Mouse (Mus musculus) midbrain, embryonic 13.5 days (tissue): Measurements from ENCODE around the gene 4931409K22Rik. TPM values are rescaled to one million over a fixed set of nuclear protein-coding genes. Genes with fewer than 3 reads are reported as not detected.
A peak's percentile ranks its signal among the peaks of the same experiment; 100 is the strongest.
"Not testable (repeated sequence)": the region's sequence is repeated elsewhere in the genome, so short reads cannot be mapped to it uniquely, and the experiment has no call there.

Source experiments
- ATAC-seq: fragments of 200-750 bp; cut with Nextera tagmentation; 2 replicates; pipeline ENCODE4 v1.8.0; 2017; ENCODE audit warnings: mild to moderate bottlenecking, moderate TSS enrichment, moderate library complexity
- H3K27ac ChIP-seq: fragments of 300-500 bp; sonication (generic); 2 replicates; pipeline ENCODE4 v1.5.1; 2015; ENCODE audit warnings: inconsistent platforms, mild to moderate bottlenecking, moderate library complexity
- H3K27me3 ChIP-seq: fragments of 300-500 bp; sonication (generic); 2 replicates; pipeline ENCODE4 v1.6.1; 2015; ENCODE audit warnings: mild to moderate bottlenecking, inconsistent platforms
- H3K36me3 ChIP-seq: fragments of 300-500 bp; sonication (generic); 2 replicates; pipeline ENCODE4 v1.6.1; 2015; ENCODE audit warnings: mild to moderate bottlenecking, inconsistent platforms
- H3K4me1 ChIP-seq: fragments of 300-500 bp; sonication (generic); replicated peaks from 2 replicates; pipeline ENCODE4 v1.6.1; 2015; ENCODE audit warnings: inconsistent platforms
- H3K4me2 ChIP-seq: fragments of 300-500 bp; sonication (generic); replicated peaks from 2 replicates; pipeline ENCODE4 v1.6.1; 2015; ENCODE audit warnings: moderate library complexity, mild to moderate bottlenecking, inconsistent platforms
- H3K4me3 ChIP-seq: fragments of 300-500 bp; sonication (generic); replicated peaks from 2 replicates; pipeline ENCODE4 v1.5.1; 2015; ENCODE audit warnings: mild to moderate bottlenecking, inconsistent platforms
- H3K9ac ChIP-seq: fragments of 300-500 bp; sonication (generic); replicated peaks from 2 replicates; pipeline ENCODE4 v1.6.1; 2015; ENCODE audit warnings: mild to moderate bottlenecking, inconsistent platforms
- H3K9me3 ChIP-seq: fragments of 300-500 bp; sonication (generic); 2 replicates; pipeline ENCODE4 v1.6.1; 2016; ENCODE audit warnings: mild to moderate bottlenecking, inconsistent platforms
- WGBS: fragments of 180-500 bp; shearing (Covaris S2); methylation state at CpG from one replicate; pipeline ENCODE4 v1.1.7; 2015; 5-methylcytosine and 5-hydroxymethylcytosine counted together
- polyA plus RNA-seq: library from polyadenylated mRNA; unstranded; fragments of >200 nt; fragmentation: Nextera tagmentation; extraction: Ambion mirVana; gene quantifications from 2 replicates; pipeline ENCODE4 v1.2.1, GENCODE M21; 2015

The 4931409K22Rik gene
- polyA plus RNA-seq, 1 experiment from 2014 or later, result 0.07 TPM

DNA sequence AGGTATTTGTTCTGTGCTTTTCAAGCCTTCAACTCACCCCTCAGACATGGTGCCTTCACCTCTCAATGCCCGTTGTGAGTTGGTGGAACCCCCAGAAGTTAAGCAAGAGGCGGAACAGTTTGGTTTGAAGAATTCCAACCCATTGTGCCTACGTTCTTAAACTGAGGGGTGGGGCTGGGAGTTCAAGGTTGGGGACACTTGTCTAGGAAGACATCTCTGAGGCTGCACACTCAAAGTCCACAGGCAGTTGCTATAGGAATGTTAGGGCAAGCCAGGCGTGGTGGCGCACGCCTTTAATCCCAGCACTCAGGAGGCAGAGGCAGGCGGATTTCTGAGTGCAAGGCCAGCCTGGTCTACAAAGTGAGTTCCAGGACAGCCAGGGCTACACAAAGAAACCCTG lies 1.3 kb downstream of the 4931409K22Rik start:
- H3K27ac ChIP-seq, H3K9me3 ChIP-seq, H3K9ac ChIP-seq, H3K4me3 ChIP-seq, ATAC-seq, H3K4me2 ChIP-seq, H3K36me3 ChIP-seq, H3K27me3 ChIP-seq: not testable (repeated sequence)
- 93% methylated on average over 7 of the region's 7 CpGs for WGBS
- H3K4me1 ChIP-seq, result peaks cover 14% of the 10 kb centered on the region

DNA sequence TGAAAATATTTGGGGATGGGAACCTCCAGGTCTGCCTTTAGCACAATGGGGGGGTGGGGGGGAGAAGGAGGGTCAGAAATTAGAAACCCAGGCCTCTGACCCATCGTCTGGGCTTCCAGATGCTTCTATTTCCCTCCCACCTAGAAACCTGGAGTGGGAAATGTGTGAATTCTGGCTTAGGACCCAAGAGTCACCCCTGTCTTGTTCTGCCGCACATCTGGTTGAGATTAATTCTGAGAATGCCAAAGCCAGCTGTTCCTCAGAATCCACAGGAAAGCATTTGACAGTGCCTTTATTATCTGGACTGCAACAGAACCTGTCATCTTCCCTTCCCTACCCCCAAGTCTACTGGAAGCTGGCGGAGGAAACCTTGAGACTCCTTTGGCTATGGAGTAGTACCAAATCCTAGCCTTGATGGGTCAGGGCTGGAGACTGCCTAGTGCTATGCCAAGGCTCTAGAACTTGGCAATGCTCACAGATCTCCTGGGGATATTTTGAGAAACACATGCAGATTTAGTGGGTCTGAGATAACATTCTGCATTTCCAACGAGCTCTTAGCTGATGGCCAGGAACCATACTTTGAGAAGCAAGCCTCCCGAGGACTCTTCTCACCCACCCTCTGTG lies 2.9 kb downstream of the 4931409K22Rik start:
- ATAC-seq, result no peak
- no peaks in the 10 kb centered on the region; the same call in 1 of the 2 replicates for H3K27me3 ChIP-seq
- no peaks in the 10 kb centered on the region for H3K9me3 ChIP-seq
- no peak overlapping the region for H3K27ac ChIP-seq
- no peak overlapping the region for H3K9ac ChIP-seq
- no peak overlapping the region for H3K4me3 ChIP-seq
- H3K36me3 ChIP-seq, result no peaks in the 10 kb centered on the region
- H3K4me2 ChIP-seq, result no peak overlapping the region
- H3K4me1 ChIP-seq, result peaks cover 15% of the 10 kb centered on the region
- WGBS, result 90% methylated on average over 5 of the region's 5 CpGs

DNA sequence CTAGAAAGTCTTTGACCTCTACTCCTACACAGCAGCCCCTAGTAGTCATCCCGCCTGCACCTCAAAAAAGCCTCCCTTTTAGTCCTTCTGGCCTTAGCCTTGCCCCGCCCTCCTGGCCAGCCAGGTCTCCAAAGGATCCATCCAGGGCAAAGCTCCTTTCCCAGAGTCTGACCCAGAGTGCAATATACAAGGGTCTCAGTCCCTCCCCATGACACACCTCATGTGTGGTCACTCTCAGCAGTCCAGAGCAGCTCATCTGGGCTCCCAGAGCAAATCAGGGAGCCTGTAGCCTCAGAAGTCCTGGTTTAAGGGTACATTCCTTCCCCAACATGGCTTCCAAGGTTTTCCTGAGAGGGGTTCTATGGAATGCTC lies 5.3 kb downstream of the 4931409K22Rik start:
- whole genome bisulfite sequencing, result 40% methylated on average over 2 of the region's 2 CpGs
- H3K9ac ChIP-seq, result 0 out of 2 replicates have a peak overlapping the region, but pooled peaks have one; percentile 39
- no peak overlapping the region; the same call in 1 of the 2 replicates for H3K4me3 ChIP-seq

DNA sequence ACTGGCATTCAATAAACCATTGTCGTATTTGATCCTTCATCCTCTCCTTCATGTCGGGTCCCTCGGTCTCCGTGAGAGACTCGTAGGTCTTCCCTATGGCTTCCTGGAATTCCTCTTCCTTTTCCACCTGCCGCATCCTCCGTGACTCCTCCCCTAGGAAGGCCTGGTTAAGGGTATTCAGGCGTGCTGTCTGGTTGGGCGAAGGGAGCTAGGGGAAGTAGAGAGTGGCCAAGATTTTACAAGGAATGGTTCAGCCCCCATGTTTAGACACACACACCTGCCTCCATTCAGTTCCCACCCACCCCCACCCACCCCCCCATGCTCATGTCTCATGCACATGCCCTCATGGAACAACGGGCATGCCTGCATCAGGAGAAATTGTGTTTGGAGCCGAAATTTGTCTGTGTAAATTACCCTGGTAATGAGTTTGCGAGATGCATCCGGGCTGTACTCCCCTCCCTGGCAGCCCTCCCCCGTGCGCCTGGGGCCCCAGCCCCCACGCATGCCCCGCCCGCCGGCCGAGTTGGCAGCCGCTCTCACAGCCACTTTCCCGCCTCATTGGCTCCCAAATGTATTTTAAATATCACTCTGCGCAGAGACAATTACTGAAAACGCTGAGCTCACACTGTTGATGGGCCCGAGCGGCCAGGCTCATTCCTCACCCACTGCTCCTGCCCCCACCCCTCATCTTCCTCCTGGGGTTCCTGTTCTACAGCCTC lies 5.9 kb downstream of the 4931409K22Rik start:
- H3K9ac ChIP-seq, result 0 out of 2 replicates have a peak overlapping the region, but pooled peaks have one; percentile 39
- ATAC-seq, result peak; percentile 80
- no peaks in the 10 kb centered on the region; the same call in 1 of the 2 replicates for H3K27me3 ChIP-seq
- peaks cover 15% of the 10 kb centered on the region for H3K4me1 ChIP-seq
- 41% methylated on average over 26 of the region's 26 CpGs for WGBS
- no peaks in the 10 kb centered on the region for H3K36me3 ChIP-seq
- H3K27ac ChIP-seq, result no peak overlapping the region
- peak overlapping the region; percentile 32 for H3K4me2 ChIP-seq
- no peaks in the 10 kb centered on the region for H3K9me3 ChIP-seq
- no peak overlapping the region; the same call in 1 of the 2 replicates for H3K4me3 ChIP-seq

More for the DNA sequence above, 5.3 kb downstream of the 4931409K22Rik start:
- Histone ChIP-seq H3K9me3 (no peaks in the 10 kb centered on the region), H3K27ac (no peak overlapping the region), H3K4me1 (peaks cover 15% of the 10 kb centered on the region), H3K4me2 (peak overlapping the region; percentile 32), H3K36me3 (no peaks in the 10 kb centered on the region), H3K27me3 (no peaks in the 10 kb centered on the region; the same call in 1 of the 2 replicates)
- peak; percentile 32 for ATAC-seq

DNA sequence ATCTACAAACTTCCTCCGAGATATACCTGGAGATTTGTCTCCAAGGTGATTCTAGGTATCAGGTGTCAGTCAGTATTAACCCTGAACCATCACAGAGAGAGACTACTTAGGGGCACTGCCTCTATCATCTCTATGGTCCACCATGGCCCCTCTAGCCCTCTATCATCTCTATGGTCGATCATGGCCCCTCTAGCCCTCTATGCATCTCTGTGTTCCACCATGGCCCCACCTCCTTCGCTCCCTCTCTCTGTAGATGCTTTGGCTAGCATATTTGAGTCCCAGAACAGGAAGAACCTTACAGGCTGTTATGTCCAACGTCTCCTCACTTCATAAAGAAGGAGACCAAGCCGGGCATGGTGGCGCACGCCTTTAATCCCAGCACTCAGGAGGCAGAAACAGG lies 14.0 kb downstream of the 4931409K22Rik start:
- 0 out of 2 replicates have a peak, but pooled peaks cover 5% of the 10 kb centered on the region for H3K27me3 ChIP-seq
- H3K9me3 ChIP-seq, result no peaks in the 10 kb centered on the region
- H3K36me3 ChIP-seq, result no peaks in the 10 kb centered on the region
- H3K4me1 ChIP-seq, result no peaks in the 10 kb centered on the region
- H3K4me2 ChIP-seq, result no peak overlapping the region
- H3K4me3 ChIP-seq, result no peak overlapping the region
- H3K27ac ChIP-seq, result no peak overlapping the region
- H3K9ac ChIP-seq, result no peak overlapping the region
- no peak for ATAC-seq
- 82% methylated on average over 7 of the region's 7 CpGs for WGBS

DNA sequence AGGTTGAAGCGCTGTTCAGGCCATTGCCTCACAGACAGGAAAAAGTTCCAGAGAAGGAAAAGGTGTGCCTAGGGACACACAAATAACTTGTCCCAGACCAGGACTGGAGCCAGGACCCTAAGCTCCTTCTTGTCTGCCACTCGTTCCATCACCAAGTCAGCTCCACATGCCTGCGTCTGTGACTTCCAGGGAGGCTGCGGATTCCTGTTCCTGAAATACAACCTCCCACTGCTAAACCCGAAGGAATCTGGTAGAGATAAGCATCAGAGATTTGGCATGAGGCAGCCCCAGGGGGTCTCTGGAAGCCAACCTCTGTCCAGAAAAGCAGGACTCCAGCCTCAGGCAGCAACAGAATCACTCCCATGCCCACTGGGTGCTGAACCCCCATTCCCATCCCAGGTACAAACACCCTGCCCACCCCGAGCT lies 15.5 kb downstream of the 4931409K22Rik start:
- Histone ChIP-seq H3K9ac (no peak overlapping the region), H3K27ac (no peak overlapping the region), H3K4me2 (no peak overlapping the region), H3K9me3 (no peaks in the 10 kb centered on the region), H3K27me3 (0 out of 2 replicates have a peak, but pooled peaks cover 5% of the 10 kb centered on the region), H3K4me1 (no peaks in the 10 kb centered on the region), H3K36me3 (no peaks in the 10 kb centered on the region), H3K4me3 (no peak overlapping the region)
- no peak for ATAC-seq
- 48% methylated on average over 6 of the region's 6 CpGs for WGBS

DNA sequence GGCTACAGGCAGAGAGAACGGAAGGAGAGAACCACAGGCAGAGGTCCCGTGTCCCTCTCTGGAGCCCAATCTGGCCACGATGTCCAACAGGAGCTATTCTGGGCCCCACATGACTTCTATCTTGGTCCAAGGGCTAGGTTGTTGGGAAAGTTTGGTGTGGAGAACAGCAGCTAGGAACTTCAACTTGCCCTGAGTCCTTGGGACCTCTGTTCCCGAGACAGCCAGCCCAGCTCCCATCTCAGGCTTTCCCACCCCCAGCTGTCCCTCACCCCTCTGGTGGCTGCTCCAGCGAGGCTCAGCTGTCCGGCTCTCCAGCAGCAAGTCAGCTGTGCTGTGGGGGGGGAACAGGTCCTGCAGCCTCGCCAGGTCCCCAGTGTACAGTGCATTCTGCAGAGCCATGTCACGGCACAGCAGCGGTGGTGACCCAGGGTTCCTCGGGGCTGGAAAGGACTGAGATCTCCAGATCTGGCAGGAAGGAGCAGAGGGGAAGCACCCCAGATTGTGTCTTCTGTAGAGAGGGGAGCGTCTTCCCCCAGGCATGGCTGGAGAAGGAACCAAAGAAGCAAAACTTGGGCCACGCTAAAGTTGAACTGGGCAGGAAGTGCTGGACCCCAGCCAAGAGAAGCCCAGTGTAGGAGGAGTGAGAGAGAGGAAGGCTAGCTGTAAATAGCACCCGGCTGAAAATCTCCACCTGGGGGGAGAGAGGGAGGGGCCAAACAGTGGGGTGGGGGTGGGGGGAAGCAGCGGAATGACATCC lies 16.0 kb downstream of the 4931409K22Rik start, which contains the start of gene Asb10:
TSS of gene Asb10 (minus strand) at position 592 of the 757 bp plus-strand sequence.
- WGBS, result 54% methylated on average over 14 of the region's 14 CpGs
- Histone ChIP-seq H3K27me3 (0 out of 2 replicates have a peak, but pooled peaks cover 5% of the 10 kb centered on the region), H3K4me2 (no peak within 1 kb of the TSS), H3K4me3 (no peak within 1 kb of the TSS), H3K9ac (no peak within 1 kb of the TSS), H3K9me3 (no peaks in the 10 kb centered on the region), H3K4me1 (no peaks in the 10 kb centered on the region), H3K36me3 (no peaks in the 10 kb centered on the region), H3K27ac (no peak within 1 kb of the TSS)
- no peak for ATAC-seq

DNA sequence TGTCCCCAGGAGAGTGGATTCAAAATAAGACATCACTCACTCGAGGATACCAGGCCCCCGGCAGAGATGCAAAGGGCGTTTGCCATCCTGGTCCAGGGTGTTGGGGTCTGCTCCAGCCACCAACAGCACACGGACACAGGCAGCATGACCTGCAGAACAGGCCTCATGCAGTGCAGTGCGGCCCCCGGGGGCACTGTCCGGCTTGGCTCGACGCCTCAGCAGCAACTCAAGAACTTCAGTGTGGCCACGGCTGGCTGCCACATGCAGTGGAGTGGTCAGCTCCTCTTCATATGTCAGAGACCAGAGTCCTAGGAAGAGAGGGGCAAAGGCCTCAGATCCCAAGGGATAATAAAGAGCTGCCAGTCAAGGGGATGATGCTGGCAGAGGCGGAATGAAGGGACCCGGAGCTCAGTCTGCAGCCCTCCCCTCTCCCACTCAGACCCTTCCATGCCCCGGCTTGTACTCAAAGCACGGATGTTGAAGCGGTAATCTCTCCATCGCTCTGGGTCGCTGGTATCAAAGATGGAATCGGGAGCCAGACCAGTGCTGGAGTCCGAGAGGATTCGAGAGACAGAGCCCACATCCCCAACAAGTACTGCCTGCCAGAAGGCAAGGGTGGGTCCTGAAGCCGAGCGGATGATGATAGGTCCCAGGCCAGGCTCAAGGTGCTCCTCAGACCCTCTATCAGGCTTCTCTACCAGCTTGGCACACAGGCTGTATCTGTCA lies 16.9 kb downstream of the 4931409K22Rik start:
- H3K36me3 ChIP-seq, result no peaks in the 10 kb centered on the region
- H3K4me2 ChIP-seq, result no peak overlapping the region
- H3K27ac ChIP-seq, result no peak overlapping the region
- no peak for ATAC-seq
- 0 out of 2 replicates have a peak, but pooled peaks cover 5% of the 10 kb centered on the region for H3K27me3 ChIP-seq
- WGBS, result 83% methylated on average over 22 of the region's 22 CpGs
- no peaks in the 10 kb centered on the region for H3K9me3 ChIP-seq
- H3K4me3 ChIP-seq, result no peak overlapping the region
- no peak overlapping the region for H3K9ac ChIP-seq
- H3K4me1 ChIP-seq, result no peaks in the 10 kb centered on the region

DNA sequence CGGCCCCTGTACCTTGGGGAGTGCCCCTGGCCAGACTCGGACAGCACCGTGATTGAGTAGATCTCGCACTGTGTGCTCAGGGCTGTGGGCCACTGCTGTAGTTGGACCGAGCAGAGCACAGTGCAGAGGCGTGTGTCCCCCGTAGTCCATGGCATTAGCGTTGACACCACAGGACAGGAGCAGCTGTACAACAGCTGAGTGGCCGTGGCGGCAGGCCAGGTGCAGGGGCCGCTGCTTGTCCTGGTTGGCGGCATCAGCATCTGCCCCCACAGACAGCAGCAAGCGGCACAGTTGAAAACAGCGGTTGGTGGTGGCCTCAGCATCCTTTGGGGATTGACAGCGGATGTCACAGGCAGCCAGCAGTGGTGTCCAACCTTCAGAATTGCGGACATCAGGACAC lies 19.0 kb downstream of the 4931409K22Rik start:
- 68% methylated on average over 16 of the region's 16 CpGs for WGBS
- H3K27me3 ChIP-seq, result peaks cover 12% of the 10 kb centered on the region; the same call in 1 of the 2 replicates
- ATAC-seq, result 0 out of 2 replicates have a peak, but pooled peaks have one; percentile 41

DNA sequence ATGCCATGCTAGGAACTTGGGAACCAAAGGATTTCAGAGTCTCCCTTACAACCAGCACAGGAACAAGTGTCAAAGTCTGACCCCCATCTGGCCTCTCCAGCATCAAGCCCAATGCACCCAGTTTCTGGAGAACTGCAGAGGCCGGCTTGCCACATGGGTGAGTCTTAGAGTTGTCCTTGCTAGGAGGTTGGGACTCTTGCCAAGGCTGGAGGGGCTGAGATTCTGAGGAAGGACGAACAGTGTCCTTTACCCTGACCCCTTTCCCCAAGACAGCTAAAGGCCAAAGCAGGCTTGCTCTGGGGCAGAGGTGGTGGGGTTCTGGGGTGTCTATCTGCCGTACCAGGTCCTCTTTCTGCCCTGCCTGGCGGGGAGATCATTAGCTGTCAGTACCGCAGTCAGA lies 20.1 kb downstream of the 4931409K22Rik start:
- H3K4me3 ChIP-seq, result no peak overlapping the region
- no peak overlapping the region for H3K27ac ChIP-seq
- no peaks in the 10 kb centered on the region for H3K4me1 ChIP-seq
- ATAC-seq, result no peak
- no peak overlapping the region for H3K4me2 ChIP-seq
- peaks cover 19% of the 10 kb centered on the region; the same call in 1 of the 2 replicates for H3K27me3 ChIP-seq
- no peaks in the 10 kb centered on the region for H3K9me3 ChIP-seq
- 74% methylated on average over 5 of the region's 5 CpGs for whole genome bisulfite sequencing
- H3K9ac ChIP-seq, result no peak overlapping the region
- H3K36me3 ChIP-seq, result no peaks in the 10 kb centered on the region

More for the DNA sequence above, 19.0 kb downstream of the 4931409K22Rik start:
- H3K9ac ChIP-seq, result no peak overlapping the region
- H3K4me2 ChIP-seq, result no peak overlapping the region
- H3K36me3 ChIP-seq, result no peaks in the 10 kb centered on the region
- no peak overlapping the region for H3K4me3 ChIP-seq
- H3K9me3 ChIP-seq, result no peaks in the 10 kb centered on the region
- H3K4me1 ChIP-seq, result no peaks in the 10 kb centered on the region
- no peak overlapping the region for H3K27ac ChIP-seq

DNA sequence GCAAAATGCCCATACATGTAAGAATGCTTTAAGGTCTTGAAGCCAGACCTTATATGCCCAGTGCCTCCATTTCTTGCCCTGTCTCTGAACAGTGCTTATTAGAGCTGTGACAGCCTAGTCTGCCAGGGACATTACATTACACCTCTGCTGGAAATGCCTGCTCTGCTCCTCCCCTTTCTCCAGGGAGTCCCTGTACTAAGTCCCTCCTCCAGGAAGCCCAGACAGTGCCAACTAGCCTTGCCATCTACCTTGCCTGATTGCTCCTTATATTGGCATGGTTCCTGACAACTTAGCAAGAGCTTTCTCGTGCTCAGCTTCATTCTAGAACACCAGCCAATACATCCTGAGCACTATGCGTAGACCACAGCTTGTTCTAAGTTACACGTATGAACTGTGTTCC lies 20.9 kb downstream of the 4931409K22Rik start:
- Histone ChIP-seq H3K36me3 (no peaks in the 10 kb centered on the region), H3K9me3 (no peaks in the 10 kb centered on the region), H3K4me1 (no peaks in the 10 kb centered on the region), H3K9ac (no peak overlapping the region), H3K4me2 (no peak overlapping the region), H3K4me3 (no peak overlapping the region), H3K27ac (no peak overlapping the region), H3K27me3 (peaks cover 25% of the 10 kb centered on the region; the same call in 1 of the 2 replicates)
- no peak for ATAC-seq
- 84% methylated on average over 3 of the region's 3 CpGs for WGBS
